Mouse (Mus musculus) left cerebral cortex, adult 11 months (tissue): ENCODE results near the gene Plxnb2.

Experiments
- DNase-seq: peaks from one replicate; pipeline ENCODE4 v3.0.0; 2022; ENCODE audit warnings: low spot score

The Plxnb2 gene

GRCm38 (mm10) chr15:89127364-89127940 lies 53.1 kb downstream of the Plxnb2 start:
- DNase-seq, result no peak

- no peak for DNase-seq
Observed at GRCm38 (mm10) chr15:89126622-89127021, 54.0 kb downstream of the Plxnb2 start.

- DNase-seq, result no peak
Observed at GRCm38 (mm10) chr15:89125351-89125750, 55.2 kb downstream of the Plxnb2 start.

GRCm38 (mm10) chr15:89124312-89124711 lies 56.3 kb downstream of the Plxnb2 start:
- DNase-seq, result no peak

GRCm38 (mm10) chr15:89123595-89123994 lies 57.0 kb downstream of the Plxnb2 start:
- no peak for DNase-seq

GRCm38 (mm10) chr15:89122649-89123366 lies 57.8 kb downstream of the Plxnb2 start, which contains the start of gene Tubgcp6:
Tubgcp6 (minus strand) TSS chr15:89123112.
- peak; percentile 93 for DNase-seq

- no peak for DNase-seq
Observed at GRCm38 (mm10) chr15:89118007-89118406, 62.6 kb downstream of the Plxnb2 start.

GRCm38 (mm10) chr15:89110147-89110546 lies 70.4 kb downstream of the Plxnb2 start:
- DNase-seq, result no peak

GRCm38 (mm10) chr15:89106976-89107375 lies 73.6 kb downstream of the Plxnb2 start:
- no peak for DNase-seq

- DNase-seq, result no peak
Observed at GRCm38 (mm10) chr15:89106073-89106472, 74.5 kb downstream of the Plxnb2 start.
